Mouse (Mus musculus) limb, embryonic 14.5 days (tissue): Measurements from ENCODE around the gene Usp17lb. TPM values are rescaled to one million over a fixed set of nuclear protein-coding genes. Genes with fewer than 3 reads are reported as not detected.
"Not testable (repeated sequence)": the region's sequence is repeated elsewhere in the genome, so short reads cannot be mapped to it uniquely, and the experiment has no call there.

Source experiments
- ATAC-seq: fragments of 200-750 bp; cut with Nextera tagmentation; 2 replicates; pipeline ENCODE4 v1.8.0; 2017; ENCODE audit warnings: low read depth, moderate number of reproducible peaks, moderate TSS enrichment; ENCODE audit not compliant: low FRiP score
- DNase-seq: peaks from one replicate; pipeline ENCODE4 v3.0.0-alpha.2; 2015; ENCODE audit warnings: low spot score
- H3K27ac ChIP-seq: fragments of 300-500 bp; sonication (generic); replicated peaks from 2 replicates; pipeline ENCODE4 v1.5.1; 2014; ENCODE audit warnings: low read depth, mild to moderate bottlenecking, low read length, moderate library complexity, mixed read lengths
- H3K27me3 ChIP-seq: fragments of 300-500 bp; sonication (generic); 2 replicates; pipeline ENCODE4 v1.6.1; 2014; ENCODE audit warnings: low read length, mixed read lengths; ENCODE audit not compliant: control insufficient read depth, insufficient read depth
- H3K36me3 ChIP-seq: fragments of 300-500 bp; sonication (generic); 2 replicates; pipeline ENCODE4 v1.6.1; 2014; ENCODE audit warnings: mild to moderate bottlenecking, low read length, moderate library complexity, mixed read lengths; ENCODE audit not compliant: control insufficient read depth, insufficient read depth
- H3K4me1 ChIP-seq: fragments of 300-500 bp; sonication (generic); 2 replicates; pipeline ENCODE4 v1.6.1; 2014; ENCODE audit warnings: antibody characterized with exemption, low read length, mixed read lengths; ENCODE audit not compliant: control insufficient read depth, insufficient read depth
- H3K4me2 ChIP-seq: fragments of 300-500 bp; sonication (generic); replicated peaks from 2 replicates; pipeline ENCODE4 v1.6.1; 2014; ENCODE audit warnings: low read depth, mild to moderate bottlenecking, low read length, moderate library complexity; ENCODE audit not compliant: severe bottlenecking
- H3K4me3 ChIP-seq: fragments of 300-500 bp; sonication (generic); replicated peaks from 2 replicates; pipeline ENCODE4 v1.5.1; 2014; ENCODE audit warnings: low read length
- H3K9ac ChIP-seq: fragments of 300-500 bp; sonication (generic); 2 replicates; pipeline ENCODE4 v1.6.1; 2014; ENCODE audit warnings: mild to moderate bottlenecking, low read depth, low read length, moderate library complexity; ENCODE audit not compliant: severe bottlenecking
- H3K9me3 ChIP-seq: fragments of 300-500 bp; sonication (generic); 2 replicates; pipeline ENCODE4 v1.6.1; 2016; ENCODE audit warnings: low read length; ENCODE audit not compliant: control insufficient read depth
- POLR2A ChIP-seq: fragments of 200-500 bp; IDR thresholded peaks from 2 replicates; pipeline ENCODE4 v1.8.0; 2012; ENCODE audit warnings: inconsistent platforms, mild to moderate bottlenecking, moderate library complexity, borderline replicate concordance; ENCODE audit not compliant: insufficient read depth, insufficient read length; ENCODE audit errors: extremely low read depth
- WGBS: fragments of 180-500 bp; shearing (Covaris S2); extraction: QIAGEN DNeasy Blood & Tissue Kit; methylation state at CpG from one replicate; pipeline ENCODE4 v1.1.7; 2014; 5-methylcytosine and 5-hydroxymethylcytosine counted together
- polyA plus RNA-seq, 2 experiments: library from polyadenylated mRNA; depleted of rRNA in 1 of 2; stranded (reverse) in 1 of 2; unstranded in 1 of 2; fragments of >200 nt; fragmentation: Nextera tagmentation in 1 of 2; extraction: Ambion mirVana in 1 of 2; gene quantifications; 2 replicates each; pipeline versions ENCODE4 v1.2.1 to v1.2.3; 2012 to 2014

The Usp17lb gene
- polyA plus RNA-seq (2012; rRNA removed) (not detected in 2 replicates), polyA plus RNA-seq (2014; fragmentation: Nextera tagmentation; extraction: Ambion mirVana) (not detected in 2 replicates)

DNA sequence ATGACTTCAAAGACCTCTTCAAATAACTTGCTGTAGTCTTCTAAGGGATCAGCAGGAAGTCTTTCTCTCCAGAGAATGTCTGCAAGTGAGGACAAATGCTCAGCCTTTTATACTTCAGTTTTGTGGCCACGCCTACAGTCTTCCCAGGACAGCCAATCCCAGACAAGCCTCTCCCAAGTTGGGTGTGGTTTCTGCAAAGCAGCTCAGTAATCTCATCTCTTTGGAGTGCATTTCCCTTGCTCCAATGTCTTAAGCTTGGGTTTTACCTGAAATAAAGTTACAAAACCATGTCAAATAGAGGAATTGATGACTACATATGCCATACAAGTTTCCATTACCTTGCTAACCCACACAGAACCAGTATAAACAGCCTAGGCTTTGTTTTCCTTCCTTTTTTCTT, at the start of gene Usp17lb:
Gene Usp17lb, minus strand, starts transcription at position 101 of the 400 bp plus-strand sequence.
- no peak within 1 kb of the TSS for H3K4me2 ChIP-seq
- no peaks in the 10 kb centered on the region for H3K27me3 ChIP-seq
- no peaks in the 10 kb centered on the region for H3K4me1 ChIP-seq
- ATAC-seq: no peak
- no peak for TF ChIP-seq POLR2A
- no peak within 1 kb of the TSS for H3K9ac ChIP-seq
- no peaks in the 10 kb centered on the region for H3K9me3 ChIP-seq
- H3K27ac ChIP-seq: no peak within 1 kb of the TSS
- H3K36me3 ChIP-seq: no peaks in the 10 kb centered on the region
- DNase-seq: no peak
- H3K4me3 ChIP-seq: no peak within 1 kb of the TSS
- 62% methylated on average over 1 of the region's 1 CpGs for WGBS

GRCm38 (mm10) chr7:104877731-104878130, 35.3 kb upstream of the Usp17lb start, which contains the start of gene Olfr665:
Gene Olfr665, plus strand, starts transcription at chr7:104878031.
- Histone ChIP-seq H3K9me3 (no peaks in the 10 kb centered on the region), H3K27me3 (no peaks in the 10 kb centered on the region), H3K27ac (no peak within 1 kb of the TSS), H3K36me3 (no peaks in the 10 kb centered on the region), H3K4me3 (no peak within 1 kb of the TSS), H3K9ac (no peak within 1 kb of the TSS), H3K4me2 (no peak within 1 kb of the TSS), H3K4me1 (no peaks in the 10 kb centered on the region)
- TF ChIP-seq POLR2A: no peak
- 33% methylated on average over 1 of the region's 1 CpGs for WGBS
- no peak for DNase-seq
- ATAC-seq: no peak

- no peak for ATAC-seq
- Histone ChIP-seq H3K27ac (no peak overlapping the region), H3K4me1 (no peaks in the 10 kb centered on the region), H3K4me2 (no peak overlapping the region), H3K27me3 (no peaks in the 10 kb centered on the region), H3K36me3 (no peaks in the 10 kb centered on the region), H3K9me3 (no peaks in the 10 kb centered on the region), H3K9ac (no peak overlapping the region), H3K4me3 (no peak overlapping the region)
- no peak for TF ChIP-seq POLR2A
- DNase-seq: no peak
- WGBS: 80% methylated on average over 3 of the region's 3 CpGs
Measured at GRCm38 (mm10) chr7:104861381-104861780, 19.0 kb upstream of the Usp17lb start.

GRCm38 (mm10) chr7:104857683-104858082, 15.3 kb upstream of the Usp17lb start:
- no peak overlapping the region for H3K9ac ChIP-seq
- no peak overlapping the region for H3K4me3 ChIP-seq
- H3K27me3 ChIP-seq: no peaks in the 10 kb centered on the region
- ATAC-seq (no peak), DNase-seq (no peak)
- WGBS: 63% methylated on average over 1 of the region's 1 CpGs
- H3K9me3 ChIP-seq: no peaks in the 10 kb centered on the region
- TF ChIP-seq POLR2A: no peak
- H3K4me1 ChIP-seq: no peaks in the 10 kb centered on the region
- no peak overlapping the region for H3K4me2 ChIP-seq
- no peaks in the 10 kb centered on the region for H3K36me3 ChIP-seq
- H3K27ac ChIP-seq: no peak overlapping the region

DNA sequence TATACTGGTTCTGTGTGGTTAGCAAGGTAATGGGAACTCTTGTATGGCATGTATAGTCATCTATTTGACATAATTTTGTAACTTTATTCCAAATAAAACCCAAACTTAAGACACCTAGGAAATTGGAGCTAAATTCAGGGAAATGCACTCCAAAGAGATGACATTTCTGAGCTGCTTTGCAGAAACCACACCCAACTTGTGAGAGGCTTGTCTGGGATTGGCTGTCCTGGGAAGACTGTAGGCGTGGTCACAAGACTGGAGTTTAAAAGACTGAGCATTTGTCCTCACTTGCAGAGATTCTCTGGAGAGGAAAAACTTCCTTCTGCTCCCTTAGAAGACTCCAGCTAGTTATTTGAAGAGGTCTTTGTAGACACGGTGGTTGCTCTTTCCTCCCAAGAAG, 14.3 kb upstream of the Usp17lb start, which contains the start of gene Usp17la:
Gene Usp17la, plus strand, starts transcription at position 301 of the 400 bp plus-strand sequence.
- H3K27me3 ChIP-seq, H3K27ac ChIP-seq, H3K9me3 ChIP-seq, ATAC-seq, H3K36me3 ChIP-seq, H3K4me2 ChIP-seq, H3K4me3 ChIP-seq, DNase-seq, H3K9ac ChIP-seq, H3K4me1 ChIP-seq: not testable (repeated sequence)
- 59% methylated on average over 2 of the region's 2 CpGs for WGBS
